Mouse (Mus musculus) liver, embryonic 12.5 days (tissue): Measurements from ENCODE around the gene Gm5890. TPM values are rescaled to one million over a fixed set of nuclear protein-coding genes. Genes with fewer than 3 reads are reported as not detected.
"Not testable (repeated sequence)": the region's sequence is repeated elsewhere in the genome, so short reads cannot be mapped to it uniquely, and the experiment has no call there.

ENCODE experiments used
- ATAC-seq: fragments of 200-750 bp; cut with Nextera tagmentation; 2 replicates; pipeline ENCODE4 v1.8.0; 2017; ENCODE audit warnings: moderate number of reproducible peaks, mild to moderate bottlenecking, moderate library complexity
- H3K27ac ChIP-seq: fragments of 300-500 bp; sonication (generic); 2 replicates; pipeline ENCODE4 v1.5.1; 2016; ENCODE audit warnings: mild to moderate bottlenecking
- H3K27me3 ChIP-seq: fragments of 300-500 bp; sonication (generic); replicated peaks from 2 replicates; pipeline ENCODE4 v1.6.1; 2016; ENCODE audit warnings: mild to moderate bottlenecking, moderate library complexity
- H3K36me3 ChIP-seq: fragments of 300-500 bp; sonication (generic); 2 replicates; pipeline ENCODE4 v1.6.1; 2016; ENCODE audit warnings: mild to moderate bottlenecking, moderate library complexity
- H3K4me1 ChIP-seq: fragments of 300-500 bp; sonication (generic); 2 replicates; pipeline ENCODE4 v1.6.1; 2016
- H3K4me2 ChIP-seq: fragments of 300-500 bp; sonication (generic); 2 replicates; pipeline ENCODE4 v1.6.1; 2016; ENCODE audit warnings: mild to moderate bottlenecking, moderate library complexity
- H3K4me3 ChIP-seq: fragments of 300-500 bp; sonication (generic); 2 replicates; pipeline ENCODE4 v1.5.1; 2016; ENCODE audit warnings: mild to moderate bottlenecking, moderate library complexity
- H3K9ac ChIP-seq: fragments of 300-500 bp; sonication (generic); 2 replicates; pipeline ENCODE4 v1.6.1; 2016; ENCODE audit warnings: mild to moderate bottlenecking, moderate library complexity
- H3K9me3 ChIP-seq: fragments of 300-500 bp; sonication (generic); replicated peaks from 2 replicates; pipeline ENCODE4 v1.6.1; 2016; ENCODE audit warnings: mild to moderate bottlenecking, moderate library complexity
- WGBS: fragments of 180-500 bp; shearing (Covaris S2); methylation state at CpG from one replicate; pipeline ENCODE4 v1.1.7; 2016; ENCODE audit not compliant: insufficient replicate concordance; 5-methylcytosine and 5-hydroxymethylcytosine counted together
- polyA plus RNA-seq: library from polyadenylated mRNA; unstranded; fragments of >200 nt; fragmentation: Nextera tagmentation; extraction: Ambion mirVana; gene quantifications from 2 replicates; pipeline ENCODE4 v1.2.1, GENCODE M21; 2016

Gene Gm5890
- polyA plus RNA-seq: not detected in 2 replicates

DNA sequence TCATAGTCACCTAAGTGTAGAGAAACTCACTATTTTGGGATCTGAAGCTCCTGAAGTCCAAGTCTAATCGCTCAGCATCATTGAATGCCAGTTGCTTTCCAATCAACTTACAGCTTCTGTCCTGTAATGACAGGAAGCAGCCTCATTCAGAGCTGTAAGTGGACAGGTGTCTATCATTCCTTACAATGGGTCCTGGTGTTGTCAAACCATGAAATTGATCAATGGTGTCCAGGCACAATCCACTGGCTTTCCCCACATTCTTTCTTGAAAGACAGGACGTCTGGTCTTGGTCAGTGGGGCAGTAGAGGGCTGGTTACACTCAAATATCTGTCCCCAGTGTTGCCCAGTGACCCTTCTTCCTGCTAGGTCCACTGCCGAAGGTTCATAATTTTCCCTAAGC, at the start of gene Gm5890:
Gene Gm5890, minus strand, starts transcription at position 101 of the 400 bp plus-strand sequence.
- not testable (repeated sequence) for H3K9me3 ChIP-seq, H3K27ac ChIP-seq, H3K9ac ChIP-seq, ATAC-seq, H3K27me3 ChIP-seq, H3K36me3 ChIP-seq, H3K4me2 ChIP-seq, H3K4me1 ChIP-seq, H3K4me3 ChIP-seq
- no CpG with 5 or more reads among the region's 3 CpGs for WGBS

DNA sequence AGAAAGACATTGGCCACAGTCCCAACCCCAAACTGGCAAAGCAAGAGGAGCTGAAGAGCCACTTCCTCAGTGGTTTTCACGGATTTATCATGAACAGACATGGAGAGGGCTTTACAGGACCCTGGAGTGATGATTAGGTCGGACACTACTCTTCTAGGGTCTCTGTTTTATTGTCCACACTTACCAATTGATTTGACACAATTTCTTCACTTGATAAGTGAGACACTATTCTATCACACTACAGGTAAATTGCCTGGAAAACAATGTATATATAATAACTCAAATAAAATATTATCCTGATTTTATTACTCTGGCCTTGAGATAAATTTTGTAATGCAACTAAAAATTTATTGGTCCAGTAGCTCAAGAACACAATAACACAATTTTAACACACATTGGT, 28.9 kb downstream of the Gm5890 start, which contains the start of gene Gm4498:
Gene Gm4498, minus strand, starts transcription at position 101 of the 400 bp plus-strand sequence.
- H3K27me3 ChIP-seq, H3K4me1 ChIP-seq, ATAC-seq, H3K4me2 ChIP-seq, H3K4me3 ChIP-seq, H3K9me3 ChIP-seq, H3K9ac ChIP-seq, H3K27ac ChIP-seq, H3K36me3 ChIP-seq: not testable (repeated sequence)
- WGBS: no CpG with 5 or more reads among the region's 2 CpGs

Other genes starting within 250 kb of the Gm5890 start
- gene Vmn1r91, start 163.2 kb downstream of the Gm5890 start, polyA plus RNA-seq: not detected in 2 replicates
- gene Gm16442, start 140.3 kb downstream of the Gm5890 start, polyA plus RNA-seq: not detected in 2 replicates
- not detected in 2 replicates for gene Vmn1r93, start 123.7 kb downstream of the Gm5890 start, polyA plus RNA-seq
- not detected in 2 replicates for gene Vmn1r94, start 94.5 kb downstream of the Gm5890 start, polyA plus RNA-seq
- not detected in 2 replicates for gene Vmn1r95, start 69.1 kb downstream of the Gm5890 start, polyA plus RNA-seq
- not detected in 2 replicates for gene Gm6164, start 57.2 kb downstream of the Gm5890 start, polyA plus RNA-seq
- gene Gm4498, start 29.0 kb downstream of the Gm5890 start, polyA plus RNA-seq: not detected in 2 replicates
- gene Gm4133, start 71.2 kb upstream of the Gm5890 start, polyA plus RNA-seq: not detected in 2 replicates
- not detected in 2 replicates for gene Gm5728, start 112.6 kb upstream of the Gm5890 start, polyA plus RNA-seq
- not detected in 2 replicates for gene Vmn1r100, start 155.1 kb upstream of the Gm5890 start, polyA plus RNA-seq
- gene Vmn1r101, start 179.8 kb upstream of the Gm5890 start, polyA plus RNA-seq: not detected in 2 replicates
- gene Gm10670, start 212.1 kb upstream of the Gm5890 start, polyA plus RNA-seq: not detected in 2 replicates
- not detected in 2 replicates for gene Vmn1r103, start 247.7 kb upstream of the Gm5890 start, polyA plus RNA-seq